Mouse (Mus musculus) heart, postnatal 0 days (tissue): ENCODE data around the gene Pcnx3.

Experiments
- CTCF ChIP-seq: IDR thresholded peaks from 2 replicates; pipeline ENCODE4 v1.5.1; 2016; ENCODE audit warnings: antibody characterized with exemption, control low read depth, low read depth
- EP300 ChIP-seq: IDR thresholded peaks from 2 replicates; pipeline ENCODE4 v1.6.1; 2016; ENCODE audit warnings: antibody characterized with exemption, low read depth

GRCm38 (mm10) chr19:5704163-5704800 is 15.6 kb upstream of the Pcnx3 start, which contains the start of gene Kcnk7:
- TF ChIP-seq EP300 (no peak), CTCF (no peak)
